Mouse (Mus musculus): ENCODE measurements around the gene Foxred2. TPM values are rescaled to one million over a fixed set of nuclear protein-coding genes. Genes with fewer than 3 reads are reported as not detected.

The Foxred2 gene
- polyA plus RNA-seq, 1 experiment from 2014 or later, result 10.8 TPM

- Histone ChIP-seq H3K36me3 (replicated peaks; ENCODE audit: control insufficient read depth, insufficient read depth) (peaks cover 55% of the 10 kb centered on the region), H3K4me2 (replicated peaks) (peak overlapping the region; percentile 94), H3K9me3 (ENCODE audit: control insufficient read depth, low read length) (no peaks in the 10 kb centered on the region), H3K27me3 (ENCODE audit: control insufficient read depth, insufficient read depth, low read length) (no peaks in the 10 kb centered on the region), H3K4me1 (replicated peaks; ENCODE audit: control insufficient read depth, insufficient read depth, low read length) (peaks cover 24% of the 10 kb centered on the region), H3K9ac (peak overlapping the region; percentile 73), H3K4me3 (replicated peaks; ENCODE audit: low read length) (peak overlapping the region; percentile 50), H3K27ac (peak overlapping the region; percentile 20; the same call in 1 of the 2 replicates)
- peak; percentile 41 for ATAC-seq (ENCODE audit: low FRiP score)
- WGBS, result 8% methylated on average over 52 of the region's 52 CpGs
- DNase-seq (ENCODE audit: low spot score), result no peak
Observed at GRCm38 (mm10) chr15:77955440-77956403, 800 bp downstream of the Foxred2 start.

DNA sequence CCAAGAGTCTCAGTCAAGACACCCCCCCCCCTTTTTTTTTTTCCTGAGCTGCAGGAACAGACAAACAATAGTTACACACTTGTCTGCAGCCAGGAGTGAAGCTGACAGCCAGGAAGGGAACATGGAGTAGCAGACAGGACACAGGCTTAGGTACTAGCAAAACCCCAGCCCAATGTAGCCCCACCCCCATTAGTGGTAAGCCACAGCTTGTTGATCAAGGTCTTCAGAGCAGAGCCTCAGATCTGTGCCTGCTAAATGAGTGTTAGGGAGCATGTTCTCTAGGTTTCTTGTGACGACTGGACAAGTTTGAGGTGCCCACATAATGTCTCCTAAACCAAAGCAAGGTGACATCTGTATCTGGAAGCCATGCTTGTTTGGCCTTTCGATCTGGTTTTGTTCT is 2.2 kb downstream of the Foxred2 start:
- H3K27ac ChIP-seq, result no peak overlapping the region
- no peak overlapping the region for H3K9ac ChIP-seq
- H3K9me3 ChIP-seq (ENCODE audit: control insufficient read depth, low read length), result no peaks in the 10 kb centered on the region
- H3K4me2 ChIP-seq (replicated peaks), result peak overlapping the region; percentile 20
- no peak for ATAC-seq (ENCODE audit: low FRiP score)
- H3K4me3 ChIP-seq (replicated peaks; ENCODE audit: low read length), result no peak overlapping the region
- H3K27me3 ChIP-seq (ENCODE audit: control insufficient read depth, insufficient read depth, low read length), result no peaks in the 10 kb centered on the region
- peaks cover 51% of the 10 kb centered on the region for H3K36me3 ChIP-seq (replicated peaks; ENCODE audit: control insufficient read depth, insufficient read depth)
- no peak for DNase-seq (ENCODE audit: low spot score)
- 89% methylated on average over 2 of the region's 2 CpGs for WGBS
- H3K4me1 ChIP-seq (replicated peaks; ENCODE audit: control insufficient read depth, insufficient read depth, low read length), result peaks cover 24% of the 10 kb centered on the region

GRCm38 (mm10) chr15:77952921-77953320 is 3.6 kb downstream of the Foxred2 start:
- DNase-seq (ENCODE audit: low spot score), result no peak
- no peak overlapping the region for H3K4me2 ChIP-seq (replicated peaks)
- peaks cover 42% of the 10 kb centered on the region for H3K36me3 ChIP-seq (replicated peaks; ENCODE audit: control insufficient read depth, insufficient read depth)
- no peak for ATAC-seq (ENCODE audit: low FRiP score)
- no peaks in the 10 kb centered on the region for H3K9me3 ChIP-seq (ENCODE audit: control insufficient read depth, low read length)
- no peak overlapping the region for H3K4me3 ChIP-seq (replicated peaks; ENCODE audit: low read length)
- no peaks in the 10 kb centered on the region for H3K27me3 ChIP-seq (ENCODE audit: control insufficient read depth, insufficient read depth, low read length)
- no peak overlapping the region for H3K27ac ChIP-seq
- no peak overlapping the region for H3K9ac ChIP-seq
- WGBS, result 79% methylated on average over 3 of the region's 3 CpGs
- H3K4me1 ChIP-seq (replicated peaks; ENCODE audit: control insufficient read depth, insufficient read depth, low read length), result peaks cover 24% of the 10 kb centered on the region

GRCm38 (mm10) chr15:77949061-77949460 is 7.5 kb downstream of the Foxred2 start:
- ATAC-seq (ENCODE audit: low FRiP score) (no peak), DNase-seq (ENCODE audit: low spot score) (no peak)
- peaks cover 63% of the 10 kb centered on the region for H3K36me3 ChIP-seq (replicated peaks; ENCODE audit: control insufficient read depth, insufficient read depth)
- H3K4me1 ChIP-seq (replicated peaks; ENCODE audit: control insufficient read depth, insufficient read depth, low read length), result peaks cover 4% of the 10 kb centered on the region; the same call in 1 of the 2 replicates
- H3K27me3 ChIP-seq (ENCODE audit: control insufficient read depth, insufficient read depth, low read length), result no peaks in the 10 kb centered on the region
- H3K4me3 ChIP-seq (replicated peaks; ENCODE audit: low read length), result no peak overlapping the region
- WGBS, result 92% methylated on average over 7 of the region's 7 CpGs
- no peak overlapping the region for H3K9ac ChIP-seq
- no peaks in the 10 kb centered on the region for H3K9me3 ChIP-seq (ENCODE audit: control insufficient read depth, low read length)
- no peak overlapping the region for H3K4me2 ChIP-seq (replicated peaks)
- H3K27ac ChIP-seq, result no peak overlapping the region

GRCm38 (mm10) chr15:77945711-77946110 is 10.8 kb downstream of the Foxred2 start:
- Histone ChIP-seq H3K9me3 (ENCODE audit: control insufficient read depth, low read length) (no peaks in the 10 kb centered on the region), H3K27me3 (ENCODE audit: control insufficient read depth, insufficient read depth, low read length) (no peaks in the 10 kb centered on the region), H3K4me2 (replicated peaks) (no peak overlapping the region), H3K4me3 (replicated peaks; ENCODE audit: low read length) (no peak overlapping the region), H3K36me3 (replicated peaks; ENCODE audit: control insufficient read depth, insufficient read depth) (peaks cover 61% of the 10 kb centered on the region), H3K27ac (no peak overlapping the region), H3K4me1 (replicated peaks; ENCODE audit: control insufficient read depth, insufficient read depth, low read length) (no peaks in the 10 kb centered on the region), H3K9ac (no peak overlapping the region)
- 97% methylated on average over 4 of the region's 4 CpGs for WGBS
- ATAC-seq (ENCODE audit: low FRiP score), result no peak
- no peak for DNase-seq (ENCODE audit: low spot score)

- DNase-seq (ENCODE audit: low spot score), result no peak
- Histone ChIP-seq H3K9me3 (ENCODE audit: control insufficient read depth, low read length) (no peaks in the 10 kb centered on the region), H3K4me1 (replicated peaks; ENCODE audit: control insufficient read depth, insufficient read depth, low read length) (no peaks in the 10 kb centered on the region), H3K27ac (no peak overlapping the region), H3K36me3 (replicated peaks; ENCODE audit: control insufficient read depth, insufficient read depth) (peaks cover 33% of the 10 kb centered on the region), H3K4me2 (replicated peaks) (no peak overlapping the region), H3K9ac (no peak overlapping the region), H3K4me3 (replicated peaks; ENCODE audit: low read length) (no peak overlapping the region), H3K27me3 (ENCODE audit: control insufficient read depth, insufficient read depth, low read length) (no peaks in the 10 kb centered on the region)
- WGBS, result 85% methylated on average over 3 of the region's 3 CpGs
- ATAC-seq (ENCODE audit: low FRiP score), result no peak
Observed at GRCm38 (mm10) chr15:77941563-77941962, 15.0 kb downstream of the Foxred2 start.

GRCm38 (mm10) chr15:77938516-77938915 is 18.0 kb downstream of the Foxred2 start:
- Histone ChIP-seq H3K4me1 (replicated peaks; ENCODE audit: control insufficient read depth, insufficient read depth, low read length) (0 out of 2 replicates have a peak, but pooled peaks cover 2% of the 10 kb centered on the region), H3K9ac (no peak overlapping the region), H3K4me3 (replicated peaks; ENCODE audit: low read length) (no peak overlapping the region), H3K36me3 (replicated peaks; ENCODE audit: control insufficient read depth, insufficient read depth) (peaks cover 19% of the 10 kb centered on the region), H3K4me2 (replicated peaks) (no peak overlapping the region), H3K27ac (no peak overlapping the region), H3K27me3 (ENCODE audit: control insufficient read depth, insufficient read depth, low read length) (no peaks in the 10 kb centered on the region), H3K9me3 (ENCODE audit: control insufficient read depth, low read length) (no peaks in the 10 kb centered on the region)
- WGBS, result 79% methylated on average over 5 of the region's 5 CpGs
- DNase-seq (ENCODE audit: low spot score) (no peak), ATAC-seq (ENCODE audit: low FRiP score) (no peak)

DNA sequence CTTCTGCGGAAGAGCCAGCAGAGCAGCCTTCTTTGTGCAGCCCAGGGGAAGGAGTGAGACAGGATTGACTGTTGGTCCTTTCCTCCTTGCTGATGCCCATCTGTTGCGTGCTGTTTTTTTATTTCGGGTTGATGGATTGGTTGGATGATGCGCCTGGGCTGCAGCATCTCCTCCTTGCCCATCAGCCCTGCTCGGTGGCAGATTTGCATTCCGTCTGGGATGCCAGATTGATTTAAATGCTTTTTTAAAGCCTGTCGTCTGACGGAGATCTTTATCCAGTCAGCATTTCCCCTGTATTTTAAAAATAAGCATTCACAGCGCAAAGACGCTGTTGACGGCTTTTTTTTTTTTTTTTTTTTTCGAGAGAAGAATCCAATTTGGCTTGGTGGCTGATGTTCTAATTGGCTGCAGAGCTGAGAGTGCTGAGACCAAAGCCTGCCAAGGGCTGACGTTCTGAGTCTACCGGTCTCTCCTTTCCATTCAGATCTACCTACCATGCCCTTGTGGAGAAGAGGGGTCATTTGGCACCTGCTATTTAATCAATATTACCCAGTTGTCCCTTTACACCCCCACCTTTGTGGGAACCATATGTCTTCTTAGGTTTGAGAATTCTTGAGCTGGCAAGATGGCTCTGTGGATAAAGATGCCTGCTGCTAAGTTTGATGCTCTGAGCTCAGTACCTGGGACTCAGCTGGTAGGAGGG is 20.7 kb downstream of the Foxred2 start:
- H3K9me3 ChIP-seq (ENCODE audit: control insufficient read depth, low read length), result no peaks in the 10 kb centered on the region
- no peak overlapping the region for H3K9ac ChIP-seq
- no peak overlapping the region for H3K4me3 ChIP-seq (replicated peaks; ENCODE audit: low read length)
- H3K27ac ChIP-seq, result 0 out of 2 replicates have a peak overlapping the region, but pooled peaks have one; percentile 16
- H3K36me3 ChIP-seq (replicated peaks; ENCODE audit: control insufficient read depth, insufficient read depth), result no peaks in the 10 kb centered on the region
- DNase-seq (ENCODE audit: low spot score), result no peak
- peaks cover 5% of the 10 kb centered on the region; the same call in 1 of the 2 replicates for H3K4me1 ChIP-seq (replicated peaks; ENCODE audit: control insufficient read depth, insufficient read depth, low read length)
- no peak overlapping the region for H3K4me2 ChIP-seq (replicated peaks)
- 67% methylated on average over 14 of the region's 14 CpGs for WGBS
- no peak for ATAC-seq (ENCODE audit: low FRiP score)
- no peaks in the 10 kb centered on the region for H3K27me3 ChIP-seq (ENCODE audit: control insufficient read depth, insufficient read depth, low read length)

GRCm38 (mm10) chr15:77934968-77935367 is 21.6 kb downstream of the Foxred2 start:
- DNase-seq (ENCODE audit: low spot score), result no peak
- Histone ChIP-seq H3K27me3 (ENCODE audit: control insufficient read depth, insufficient read depth, low read length) (no peaks in the 10 kb centered on the region), H3K36me3 (replicated peaks; ENCODE audit: control insufficient read depth, insufficient read depth) (no peaks in the 10 kb centered on the region), H3K9ac (no peak overlapping the region), H3K4me3 (replicated peaks; ENCODE audit: low read length) (no peak overlapping the region), H3K9me3 (ENCODE audit: control insufficient read depth, low read length) (no peaks in the 10 kb centered on the region), H3K27ac (no peak overlapping the region), H3K4me1 (replicated peaks; ENCODE audit: control insufficient read depth, insufficient read depth, low read length) (peaks cover 6% of the 10 kb centered on the region; the same call in 1 of the 2 replicates), H3K4me2 (replicated peaks) (no peak overlapping the region)
- no peak for ATAC-seq (ENCODE audit: low FRiP score)
- WGBS, result 69% methylated on average over 5 of the region's 5 CpGs

Measured in hindbrain, embryonic 14.5 days (tissue).